Mouse (Mus musculus) gastrocnemius, adult 18-20 months (tissue): ENCODE data around the gene Itsn2. TPM values are rescaled to one million over a fixed set of nuclear protein-coding genes. Genes with fewer than 3 reads are reported as not detected.

Source experiments
- total RNA-seq, 2 experiments: library from RNA; stranded (reverse); gene quantifications; 2 replicates each; pipeline ENCODE4 v1.2.3; 2021

Gene Itsn2
- total RNA-seq, 2 experiments from 2014 or later: 22.7 to 25.7 TPM

Other genes starting within 250 kb of the Itsn2 start
- 10 to 100 TPM; 23.9 to 27.7 TPM for gene Ncoa1, start 115.5 kb upstream of the Itsn2 start, total RNA-seq
- gene Gm3625, start 289 bp downstream of the Itsn2 start, total RNA-seq: not detected
- gene Fam228a, start 145.8 kb downstream of the Itsn2 start, total RNA-seq: under 1 TPM; 0.12 to 0.25 TPM
- 1 to 10 TPM; 1.4 to 2.3 TPM for gene Pfn4, start 176.4 kb downstream of the Itsn2 start, total RNA-seq
- 1 to 10 TPM; 7.8 to 8.8 TPM for gene Fam228b, start 176.6 kb downstream of the Itsn2 start, total RNA-seq
- gene Sf3b6, start 224.9 kb downstream of the Itsn2 start, total RNA-seq: 10 to 100 TPM; 32.5 to 35.7 TPM
- gene Fkbp1b, start 249.0 kb downstream of the Itsn2 start, total RNA-seq: 1 to 10 TPM in 1 of 2 experiments, under 1 TPM in 1; 0.39 to 1.1 TPM